Mouse (Mus musculus) hindbrain, embryonic 16.5 days (tissue): ENCODE results near the gene Rpl3. TPM values are rescaled to one million over a fixed set of nuclear protein-coding genes. Genes with fewer than 3 reads are reported as not detected.
A peak's percentile ranks its signal among the peaks of the same experiment; 100 is the strongest.

Experiments used
- ATAC-seq: fragments of 200-750 bp; cut with Nextera tagmentation; 2 replicates; pipeline ENCODE4 v1.8.0; 2017; ENCODE audit warnings: moderate TSS enrichment, moderate library complexity
- H3K27ac ChIP-seq: fragments of 300-500 bp; sonication (generic); 2 replicates; pipeline ENCODE4 v1.5.1; 2014; ENCODE audit warnings: low read depth, mild to moderate bottlenecking, control low read depth, low read length, moderate library complexity
- H3K27me3 ChIP-seq: fragments of 300-500 bp; sonication (generic); replicated peaks from 2 replicates; pipeline ENCODE4 v1.6.1; 2014; ENCODE audit warnings: low read length; ENCODE audit not compliant: control insufficient read depth, insufficient read depth
- H3K36me3 ChIP-seq: fragments of 300-500 bp; sonication (generic); 2 replicates; pipeline ENCODE4 v1.6.1; 2014; ENCODE audit warnings: mild to moderate bottlenecking, low read length, moderate library complexity, mixed read lengths; ENCODE audit not compliant: control insufficient read depth, insufficient read depth
- H3K4me1 ChIP-seq: fragments of 300-500 bp; sonication (generic); 2 replicates; pipeline ENCODE4 v1.6.1; 2014; ENCODE audit warnings: low read depth, low read length; ENCODE audit not compliant: control insufficient read depth, insufficient read depth
- H3K4me2 ChIP-seq: fragments of 300-500 bp; sonication (generic); 2 replicates; pipeline ENCODE4 v1.6.1; 2014; ENCODE audit warnings: mild to moderate bottlenecking, low read length, control low read depth, moderate library complexity
- H3K4me3 ChIP-seq: fragments of 300-500 bp; sonication (generic); 2 replicates; pipeline ENCODE4 v1.5.1; 2014; ENCODE audit warnings: mild to moderate bottlenecking, low read length, control low read depth, moderate library complexity
- H3K9ac ChIP-seq: fragments of 300-500 bp; sonication (generic); 2 replicates; pipeline ENCODE4 v1.6.1; 2014; ENCODE audit warnings: low read depth, mild to moderate bottlenecking, control low read depth, low read length, moderate library complexity
- H3K9me3 ChIP-seq: fragments of 300-500 bp; sonication (generic); 2 replicates; pipeline ENCODE4 v1.6.1; 2014; ENCODE audit warnings: mild to moderate bottlenecking, low read length, moderate library complexity; ENCODE audit not compliant: control insufficient read depth
- WGBS: fragments of 180-500 bp; shearing (Covaris S2); extraction: QIAGEN DNeasy Blood & Tissue Kit; methylation state at CpG from one replicate; pipeline ENCODE4 v1.1.7; 2014; 5-methylcytosine and 5-hydroxymethylcytosine counted together
- polyA plus RNA-seq: library from polyadenylated mRNA; unstranded; fragments of >200 nt; fragmentation: Nextera tagmentation; extraction: Ambion mirVana; gene quantifications from 2 replicates; pipeline ENCODE4 v1.2.1, GENCODE M21; 2015

Rpl3 gene
- polyA plus RNA-seq, 1 experiment from 2014 or later = 523 TPM

DNA sequence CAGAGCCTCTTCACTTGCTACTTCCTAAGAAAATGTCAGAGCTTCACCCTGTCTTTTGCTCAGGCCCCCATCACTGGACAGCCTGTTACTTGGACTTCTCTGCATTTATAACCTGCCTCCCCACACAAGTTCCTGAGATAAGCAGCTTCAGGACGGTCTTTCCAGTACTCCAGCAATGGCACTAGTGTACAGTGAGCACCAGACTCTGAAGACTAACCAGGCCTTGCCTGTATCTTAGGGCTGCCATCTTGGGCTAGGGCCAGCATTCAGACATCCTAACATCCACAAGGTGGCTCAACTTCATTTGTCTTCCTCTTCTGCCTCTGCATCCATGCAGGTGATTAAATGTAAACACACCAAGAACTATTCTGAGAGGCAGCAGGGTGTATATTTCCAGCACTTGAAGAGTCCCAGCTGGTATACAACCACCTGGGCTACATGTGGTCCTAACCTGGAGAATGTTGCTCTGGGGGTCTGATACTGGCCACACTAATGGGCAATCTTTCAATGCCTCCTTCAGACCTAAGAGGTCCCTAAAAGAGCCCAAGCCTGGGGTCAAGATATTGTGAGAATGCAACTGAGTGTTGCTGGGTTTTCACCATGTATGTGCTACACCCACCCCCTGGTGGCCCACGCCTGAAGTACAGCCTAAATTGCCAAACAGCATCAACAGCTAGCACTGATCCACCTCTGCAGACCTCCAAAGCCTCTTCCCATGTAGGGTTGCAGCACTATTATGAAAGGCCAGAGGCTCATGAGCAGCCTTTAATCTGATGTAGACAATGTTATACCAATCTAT, 15.1 kb downstream of the Rpl3 start:
- H3K9me3 ChIP-seq = no peaks in the 10 kb centered on the region
- H3K9ac ChIP-seq = no peak overlapping the region
- no peaks in the 10 kb centered on the region for H3K27me3 ChIP-seq
- no peak overlapping the region for H3K4me3 ChIP-seq
- no peak overlapping the region for H3K4me2 ChIP-seq
- 3% methylated on average over 2 of the region's 2 CpGs for WGBS
- ATAC-seq = peak; percentile 44; the same call in 1 of the 2 replicates
- no peak overlapping the region for H3K27ac ChIP-seq
- peaks cover 16% of the 10 kb centered on the region for H3K4me1 ChIP-seq
- peaks cover 42% of the 10 kb centered on the region for H3K36me3 ChIP-seq

DNA sequence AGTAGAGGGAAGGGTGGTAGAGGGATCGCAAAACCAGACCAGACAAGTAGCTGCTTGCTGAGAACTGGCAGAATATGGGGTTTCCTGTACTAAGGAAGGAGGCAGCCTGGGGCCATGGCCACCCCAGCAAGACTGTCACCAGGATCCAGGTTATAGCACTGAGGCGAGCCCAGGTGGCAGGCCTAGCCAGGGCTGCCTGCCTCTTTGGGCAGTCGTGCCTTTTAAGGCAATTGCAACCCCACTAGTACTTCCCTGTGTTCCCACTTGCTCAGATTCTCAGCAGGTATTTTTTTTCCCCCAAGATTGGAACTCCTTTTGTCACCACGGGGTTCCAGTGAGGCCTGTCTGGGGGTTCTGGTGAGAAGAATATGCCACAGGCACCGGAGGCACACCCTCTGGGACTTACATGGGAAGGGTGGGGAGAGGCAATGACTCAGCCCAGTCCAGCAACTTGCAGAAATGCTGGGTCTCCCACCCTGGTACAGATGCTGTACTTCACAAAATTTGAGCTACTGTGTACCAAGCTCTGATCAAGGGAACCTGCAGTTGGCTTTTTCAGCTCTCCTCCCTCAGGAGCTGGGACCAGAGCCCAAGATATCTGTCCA, 15.8 kb downstream of the Rpl3 start:
- no peaks in the 10 kb centered on the region for H3K9me3 ChIP-seq
- WGBS = 40% methylated on average over 5 of the region's 5 CpGs
- peaks cover 37% of the 10 kb centered on the region for H3K36me3 ChIP-seq
- H3K27ac ChIP-seq = no peak overlapping the region
- no peak for ATAC-seq
- H3K9ac ChIP-seq = no peak overlapping the region
- H3K4me2 ChIP-seq = no peak overlapping the region
- H3K4me1 ChIP-seq = peaks cover 9% of the 10 kb centered on the region
- H3K4me3 ChIP-seq = no peak overlapping the region
- H3K27me3 ChIP-seq = no peaks in the 10 kb centered on the region

DNA sequence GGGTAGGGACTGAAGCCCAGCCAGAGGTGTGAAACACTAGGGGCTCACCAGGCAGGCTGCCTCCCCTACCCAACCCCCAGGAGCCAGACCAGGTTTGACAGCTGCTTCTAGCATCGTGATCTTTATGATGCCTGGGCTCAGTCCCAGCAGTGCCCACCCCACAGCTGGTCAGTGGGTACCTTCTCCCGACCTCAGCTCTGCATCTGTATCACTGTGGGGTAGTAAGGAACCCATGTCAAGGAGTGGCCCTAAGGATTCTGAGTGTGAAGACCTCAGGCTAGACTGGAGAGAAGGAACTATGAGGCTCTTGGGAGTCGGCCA, 16.3 kb downstream of the Rpl3 start:
- no peak overlapping the region for H3K27ac ChIP-seq
- no peak overlapping the region for H3K9ac ChIP-seq
- peaks cover 4% of the 10 kb centered on the region for H3K4me1 ChIP-seq
- 43% methylated on average over 3 of the region's 3 CpGs for WGBS
- H3K27me3 ChIP-seq = no peaks in the 10 kb centered on the region
- no peak overlapping the region for H3K4me3 ChIP-seq
- H3K9me3 ChIP-seq = no peaks in the 10 kb centered on the region
- ATAC-seq = no peak
- no peak overlapping the region for H3K4me2 ChIP-seq
- peaks cover 35% of the 10 kb centered on the region for H3K36me3 ChIP-seq

DNA sequence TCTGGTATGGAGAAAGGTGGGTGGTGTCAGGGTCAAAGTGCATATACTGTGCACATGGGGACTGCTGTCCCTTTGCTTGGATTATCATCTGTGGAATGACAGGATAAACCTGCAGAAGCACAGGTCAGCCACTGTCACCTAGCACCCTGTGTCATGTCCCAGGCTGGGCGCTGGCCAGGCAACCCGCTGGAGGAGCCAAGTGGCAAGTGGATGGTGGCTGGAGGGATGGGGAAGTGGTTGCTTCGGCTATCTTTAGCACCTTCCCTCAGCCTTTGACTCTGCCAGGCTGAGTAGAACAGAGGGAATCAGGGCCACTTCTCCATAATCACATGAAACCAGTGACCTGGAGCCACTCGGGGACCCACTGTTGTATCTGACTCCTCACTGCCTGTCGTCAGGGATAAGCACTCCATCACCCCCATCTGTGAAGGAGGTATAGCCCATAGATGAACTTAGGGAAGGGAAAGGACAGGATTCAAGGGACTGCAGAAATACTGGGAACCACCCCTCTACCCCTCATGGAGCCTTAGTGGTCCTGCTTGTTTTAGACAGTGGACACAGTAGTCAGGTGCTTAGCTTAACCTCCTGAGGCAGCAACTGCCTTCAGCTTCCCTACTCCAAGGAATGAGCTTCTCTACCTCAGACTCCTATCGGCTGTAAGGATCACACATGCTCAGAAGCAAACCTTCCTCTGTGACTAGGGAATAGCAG, 16.9 kb downstream of the Rpl3 start:
- 72% methylated on average over 6 of the region's 6 CpGs for WGBS
- Histone ChIP-seq H3K4me3 (no peak overlapping the region), H3K4me1 (no peaks in the 10 kb centered on the region), H3K9ac (no peak overlapping the region), H3K27me3 (no peaks in the 10 kb centered on the region), H3K27ac (no peak overlapping the region), H3K36me3 (peaks cover 29% of the 10 kb centered on the region), H3K9me3 (no peaks in the 10 kb centered on the region), H3K4me2 (no peak overlapping the region)
- no peak for ATAC-seq

DNA sequence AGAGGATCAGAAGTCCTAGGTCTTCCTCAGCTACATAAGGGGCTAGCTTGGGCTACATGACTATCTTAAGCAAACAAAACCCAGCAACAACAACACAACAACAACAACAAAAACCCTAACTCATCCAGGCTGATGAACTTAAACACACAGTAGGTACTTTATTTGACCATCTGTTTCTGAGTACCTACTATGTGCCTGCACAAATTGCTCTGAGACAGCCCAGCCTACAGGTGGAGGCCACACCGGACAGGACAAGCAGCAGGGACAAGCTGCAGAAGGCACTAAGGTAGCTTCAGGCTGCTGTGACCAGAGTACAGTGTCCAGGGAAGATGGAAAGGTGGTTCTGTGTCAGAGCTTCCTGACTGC, 18.4 kb downstream of the Rpl3 start:
- H3K9ac ChIP-seq = no peak overlapping the region
- WGBS = 90% methylated on average over 1 of the region's 1 CpGs
- no peak overlapping the region for H3K4me2 ChIP-seq
- peaks cover 15% of the 10 kb centered on the region for H3K36me3 ChIP-seq
- H3K27ac ChIP-seq = no peak overlapping the region
- H3K27me3 ChIP-seq = no peaks in the 10 kb centered on the region
- ATAC-seq = no peak
- no peak overlapping the region for H3K4me3 ChIP-seq
- no peaks in the 10 kb centered on the region for H3K4me1 ChIP-seq
- no peaks in the 10 kb centered on the region for H3K9me3 ChIP-seq

DNA sequence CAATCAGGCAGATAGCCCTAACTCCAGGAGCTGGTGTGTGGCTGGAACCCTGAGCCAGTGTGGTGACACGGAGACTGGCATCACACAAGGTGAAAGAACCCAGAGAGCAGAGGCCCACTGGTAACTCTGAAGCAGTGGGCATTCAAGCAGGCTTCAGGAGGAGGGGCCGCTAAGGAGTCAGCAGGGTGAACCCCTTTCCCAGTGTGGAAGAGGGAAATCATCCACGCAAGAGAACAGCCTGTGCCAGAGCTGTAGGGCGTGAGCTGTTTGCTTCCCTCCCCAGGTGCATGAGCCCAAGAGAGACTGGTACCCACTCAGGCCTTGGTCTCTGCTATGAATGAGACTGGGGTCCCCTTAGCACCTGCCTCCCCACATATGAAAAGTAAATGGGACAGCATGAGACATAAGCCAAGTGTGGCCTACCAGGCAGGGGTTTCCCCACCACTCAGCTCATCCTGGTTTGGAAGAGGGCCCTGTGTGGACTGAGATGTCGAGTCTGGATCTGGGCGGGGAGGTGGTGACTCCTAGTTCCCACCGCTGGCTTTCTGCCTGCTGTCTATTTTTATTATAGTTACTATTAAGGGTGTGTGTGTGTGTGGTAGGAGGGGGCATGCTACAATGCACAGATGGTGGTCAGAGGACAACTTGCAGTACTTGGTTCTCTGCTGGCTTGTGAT, 19.0 kb downstream of the Rpl3 start:
- H3K9ac ChIP-seq = no peak overlapping the region
- no peak for ATAC-seq
- 73% methylated on average over 7 of the region's 7 CpGs for WGBS

DNA sequence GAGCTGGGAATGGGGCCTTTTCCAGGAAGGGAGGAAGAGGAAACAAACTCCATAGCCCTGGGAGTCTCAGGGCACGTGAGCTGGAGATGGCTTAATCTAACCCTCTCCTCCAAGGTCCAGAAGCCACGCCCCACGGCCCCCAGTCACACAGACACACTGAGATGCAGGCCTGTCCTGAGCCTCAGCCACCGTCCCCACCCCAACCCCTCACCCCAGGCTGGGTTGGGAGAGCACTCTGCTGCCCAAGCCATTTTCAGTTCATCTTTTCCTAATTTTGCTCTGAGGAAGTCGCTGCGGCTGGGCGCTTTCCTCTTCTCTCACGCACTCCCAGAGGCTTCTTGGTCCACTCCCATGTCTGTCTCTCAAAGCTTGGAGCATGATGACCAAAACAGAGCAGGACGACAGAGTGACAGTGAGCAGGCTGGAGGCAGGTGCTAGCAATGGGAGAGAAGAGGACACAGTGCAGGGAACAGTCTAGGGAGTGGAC, 19.7 kb downstream of the Rpl3 start:
- 49% methylated on average over 9 of the region's 9 CpGs for WGBS

More for the DNA sequence above, 19.0 kb downstream of the Rpl3 start:
- no peaks in the 10 kb centered on the region for H3K4me1 ChIP-seq
- H3K4me2 ChIP-seq = no peak overlapping the region
- no peak overlapping the region for H3K27ac ChIP-seq
- H3K9me3 ChIP-seq = no peaks in the 10 kb centered on the region
- H3K36me3 ChIP-seq = peaks cover 10% of the 10 kb centered on the region
- no peak overlapping the region for H3K4me3 ChIP-seq
- no peaks in the 10 kb centered on the region for H3K27me3 ChIP-seq

DNA sequence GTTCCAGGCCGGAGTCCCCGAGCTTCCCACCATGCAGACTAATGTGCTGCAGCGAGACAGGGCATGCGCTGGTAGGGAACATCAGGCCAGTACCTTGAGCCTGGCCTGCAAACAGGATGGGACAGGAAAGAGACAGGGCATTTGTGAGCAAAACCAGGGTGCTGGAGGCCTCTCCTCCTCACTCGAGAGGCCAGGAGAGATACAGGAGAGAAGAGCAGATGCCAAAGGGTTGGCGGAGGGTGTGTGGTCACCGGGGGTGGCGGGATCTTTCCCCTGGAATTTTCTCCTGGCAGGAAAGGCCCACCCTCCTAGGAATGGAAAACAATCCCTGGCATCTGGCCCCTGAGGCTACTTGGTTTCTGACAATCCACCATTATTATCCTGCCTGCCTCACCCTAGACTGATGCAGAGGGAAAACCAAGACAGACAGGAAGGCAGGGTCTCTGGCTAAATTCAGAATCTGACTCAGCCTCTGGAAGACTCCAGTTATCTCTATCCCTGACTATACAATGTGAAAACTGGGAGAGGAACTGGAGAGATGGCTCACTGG, 21.5 kb downstream of the Rpl3 start:
- Histone ChIP-seq H3K4me3 (no peak overlapping the region), H3K36me3 (no peaks in the 10 kb centered on the region), H3K27me3 (no peaks in the 10 kb centered on the region), H3K4me1 (no peaks in the 10 kb centered on the region), H3K9ac (no peak overlapping the region), H3K4me2 (no peak overlapping the region), H3K9me3 (no peaks in the 10 kb centered on the region), H3K27ac (no peak overlapping the region)
- ATAC-seq = no peak
- WGBS = 63% methylated on average over 8 of the region's 8 CpGs

More for the DNA sequence above, 19.7 kb downstream of the Rpl3 start:
- no peak for ATAC-seq
- H3K9me3 ChIP-seq = no peaks in the 10 kb centered on the region
- H3K4me3 ChIP-seq = no peak overlapping the region
- no peak overlapping the region for H3K9ac ChIP-seq
- H3K4me2 ChIP-seq = no peak overlapping the region
- no peaks in the 10 kb centered on the region for H3K27me3 ChIP-seq
- H3K27ac ChIP-seq = no peak overlapping the region
- H3K4me1 ChIP-seq = no peaks in the 10 kb centered on the region
- H3K36me3 ChIP-seq = peaks cover 5% of the 10 kb centered on the region
